Mouse (Mus musculus) embryonic facial prominence, embryonic 14.5 days (tissue): ENCODE measurements at regions not wholly inside any gene's neighbourhood (a gene's known extent, or its start where the extent isn't known, plus 50 kb on each side); places are given as distances from the start of the nearest gene placed in this dataset.

ENCODE experiments used
- ATAC-seq: fragments of 200-750 bp; cut with Nextera tagmentation; 2 replicates; pipeline ENCODE4 v1.8.0; 2017; ENCODE audit warnings: low read depth, moderate number of reproducible peaks, moderate TSS enrichment
- DNase-seq: peaks from one replicate; pipeline ENCODE4 v3.0.0-alpha.2; 2015; ENCODE audit warnings: low spot score
- H3K27ac ChIP-seq: fragments of 300-500 bp; sonication (generic); replicated peaks from 2 replicates; pipeline ENCODE4 v1.5.1; 2014; ENCODE audit warnings: low read depth, mild to moderate bottlenecking, low read length, moderate library complexity
- H3K27me3 ChIP-seq: fragments of 300-500 bp; sonication (generic); replicated peaks from 2 replicates; pipeline ENCODE4 v1.6.1; 2014; ENCODE audit warnings: low read length; ENCODE audit not compliant: control insufficient read depth, insufficient read depth
- H3K36me3 ChIP-seq: fragments of 300-500 bp; sonication (generic); 2 replicates; pipeline ENCODE4 v1.6.1; 2014; ENCODE audit warnings: low read length, mixed read lengths; ENCODE audit not compliant: control insufficient read depth, insufficient read depth
- H3K4me1 ChIP-seq: fragments of 300-500 bp; sonication (generic); 2 replicates; pipeline ENCODE4 v1.6.1; 2014; ENCODE audit warnings: antibody characterized with exemption, low read length; ENCODE audit not compliant: control insufficient read depth, insufficient read depth
- H3K4me2 ChIP-seq: fragments of 300-500 bp; sonication (generic); 2 replicates; pipeline ENCODE4 v1.6.1; 2014; ENCODE audit warnings: low read depth, mild to moderate bottlenecking, low read length, moderate library complexity, mixed read lengths
- H3K4me3 ChIP-seq: fragments of 300-500 bp; sonication (generic); 2 replicates; pipeline ENCODE4 v1.5.1; 2014; ENCODE audit warnings: low read depth, mild to moderate bottlenecking, low read length
- H3K9ac ChIP-seq: fragments of 300-500 bp; sonication (generic); 2 replicates; pipeline ENCODE4 v1.6.1; 2014; ENCODE audit warnings: low read depth, mild to moderate bottlenecking, low read length, moderate library complexity, mixed read lengths
- H3K9me3 ChIP-seq: fragments of 300-500 bp; sonication (generic); 2 replicates; pipeline ENCODE4 v1.6.1; 2016; ENCODE audit warnings: low read length; ENCODE audit not compliant: control insufficient read depth
- WGBS: fragments of 180-500 bp; shearing (Covaris S2); extraction: QIAGEN DNeasy Blood & Tissue Kit; methylation state at CpG from one replicate; pipeline ENCODE4 v1.1.7; 2014; 5-methylcytosine and 5-hydroxymethylcytosine counted together

DNA sequence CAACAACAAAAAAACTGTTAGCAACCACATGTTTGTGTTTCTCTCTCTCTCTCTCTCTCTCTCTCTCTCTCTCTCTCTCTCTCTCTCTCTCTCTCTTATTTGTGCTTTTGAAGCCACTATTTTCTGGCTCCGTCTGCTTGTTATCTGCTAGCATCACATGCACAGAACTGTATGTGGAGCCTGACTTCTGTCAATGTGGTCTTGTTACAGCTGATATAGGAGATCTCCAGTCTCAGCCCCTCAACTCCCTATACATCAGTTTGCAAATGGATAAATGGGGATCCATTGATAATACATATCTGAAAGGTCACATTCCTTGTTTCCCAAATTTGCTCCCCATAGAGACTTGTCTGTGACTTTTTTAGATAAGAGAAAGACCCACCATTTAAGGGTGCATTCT, 126.9 kb upstream of the Cited2 start:
- no peak overlapping the region for H3K4me3 ChIP-seq
- H3K36me3 ChIP-seq, result no peaks in the 10 kb centered on the region
- no peaks in the 10 kb centered on the region for H3K9me3 ChIP-seq
- H3K4me2 ChIP-seq, result no peak overlapping the region
- DNase-seq (no peak), ATAC-seq (no peak)
- H3K27me3 ChIP-seq, result no peaks in the 10 kb centered on the region
- H3K27ac ChIP-seq, result no peak overlapping the region
- no peak overlapping the region for H3K9ac ChIP-seq
- whole genome bisulfite sequencing, result 81% methylated on average over 1 of the region's 1 CpGs
- H3K4me1 ChIP-seq, result no peaks in the 10 kb centered on the region

- no peak for DNase-seq
- no peak overlapping the region for H3K27ac ChIP-seq
- H3K4me1 ChIP-seq, result no peaks in the 10 kb centered on the region
- WGBS, result 36% methylated on average over 1 of the region's 1 CpGs
- no peak overlapping the region for H3K9ac ChIP-seq
- no peak for ATAC-seq
- no peak overlapping the region for H3K4me3 ChIP-seq
- no peaks in the 10 kb centered on the region for H3K9me3 ChIP-seq
- H3K4me2 ChIP-seq, result no peak overlapping the region
- H3K36me3 ChIP-seq, result no peaks in the 10 kb centered on the region
- no peaks in the 10 kb centered on the region for H3K27me3 ChIP-seq
Measured at GRCm38 (mm10) chr10:17596743-17597142, 126.3 kb upstream of the Cited2 start.

GRCm38 (mm10) chr10:17599246-17599645, 123.8 kb upstream of the Cited2 start:
- H3K9me3 ChIP-seq, result no peaks in the 10 kb centered on the region
- H3K4me2 ChIP-seq, result no peak overlapping the region
- H3K9ac ChIP-seq, result no peak overlapping the region
- H3K27ac ChIP-seq, result no peak overlapping the region
- no peaks in the 10 kb centered on the region for H3K27me3 ChIP-seq
- no peak for ATAC-seq
- H3K36me3 ChIP-seq, result no peaks in the 10 kb centered on the region
- WGBS, result 83% methylated on average over 10 of the region's 10 CpGs
- H3K4me3 ChIP-seq, result no peak overlapping the region
- DNase-seq, result peak; percentile 58
- H3K4me1 ChIP-seq, result no peaks in the 10 kb centered on the region

- no peak overlapping the region for H3K4me2 ChIP-seq
- DNase-seq, result peak; percentile 59
- no peaks in the 10 kb centered on the region for H3K4me1 ChIP-seq
- no peaks in the 10 kb centered on the region for H3K27me3 ChIP-seq
- 56% methylated on average over 6 of the region's 6 CpGs for whole genome bisulfite sequencing
- no peak overlapping the region for H3K27ac ChIP-seq
- no peak overlapping the region for H3K9ac ChIP-seq
- peak; percentile 47; the same call in 1 of the 2 replicates for ATAC-seq
- no peaks in the 10 kb centered on the region for H3K9me3 ChIP-seq
- H3K36me3 ChIP-seq, result no peaks in the 10 kb centered on the region
- H3K4me3 ChIP-seq, result no peak overlapping the region
Measured at GRCm38 (mm10) chr10:17599831-17600761, 122.9 kb upstream of the Cited2 start.

DNA sequence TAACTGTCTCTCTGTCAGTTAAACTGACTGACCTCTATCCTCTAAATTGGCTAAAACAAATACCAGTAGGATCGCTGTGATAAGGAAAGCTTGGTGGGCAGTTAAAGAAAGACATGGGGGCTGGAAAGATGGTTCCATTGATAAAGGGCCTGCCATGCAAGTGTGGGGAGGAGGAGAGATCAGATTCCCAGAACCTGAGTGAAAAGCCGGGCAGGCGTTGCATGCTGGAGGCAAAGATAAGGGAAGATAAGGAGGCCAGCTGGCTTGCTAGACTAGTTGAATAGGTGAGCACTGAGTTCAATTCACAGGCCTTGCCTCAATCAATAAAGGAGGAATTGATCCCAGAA, 122.3 kb upstream of the Cited2 start:
- no peaks in the 10 kb centered on the region for H3K27me3 ChIP-seq
- H3K36me3 ChIP-seq, result no peaks in the 10 kb centered on the region
- no peak overlapping the region for H3K4me3 ChIP-seq
- H3K27ac ChIP-seq, result no peak overlapping the region
- no peaks in the 10 kb centered on the region for H3K9me3 ChIP-seq
- no peak overlapping the region for H3K4me2 ChIP-seq
- H3K4me1 ChIP-seq, result no peaks in the 10 kb centered on the region
- H3K9ac ChIP-seq, result no peak overlapping the region
- 82% methylated on average over 3 of the region's 3 CpGs for WGBS
- DNase-seq (no peak), ATAC-seq (no peak)

DNA sequence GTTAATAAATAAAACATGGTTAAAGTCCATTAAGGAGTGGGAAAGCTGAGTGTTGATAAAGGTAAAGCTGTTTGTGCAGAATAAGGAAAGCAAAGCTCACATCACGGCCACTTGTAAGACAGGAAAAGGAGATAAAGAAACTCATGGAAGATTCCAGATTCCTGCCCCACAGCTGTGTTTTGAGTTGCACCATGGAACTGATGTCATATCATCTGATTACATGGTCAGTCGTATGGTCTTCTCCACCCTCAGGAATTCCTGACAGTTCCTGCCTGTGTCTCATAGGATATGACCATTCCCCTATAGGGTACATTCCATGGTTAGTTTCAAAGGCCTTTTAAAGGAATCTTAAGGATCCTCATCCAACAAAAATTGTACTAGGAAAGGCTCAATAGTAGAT, 120.6 kb upstream of the Cited2 start:
- Histone ChIP-seq H3K36me3 (no peaks in the 10 kb centered on the region), H3K9me3 (no peaks in the 10 kb centered on the region), H3K9ac (no peak overlapping the region), H3K4me1 (no peaks in the 10 kb centered on the region), H3K4me3 (no peak overlapping the region), H3K4me2 (no peak overlapping the region), H3K27ac (no peak overlapping the region), H3K27me3 (no peaks in the 10 kb centered on the region)
- no peak for DNase-seq
- WGBS, result 50% methylated on average over 2 of the region's 2 CpGs
- ATAC-seq, result no peak

- H3K9ac ChIP-seq, result no peak overlapping the region
- ATAC-seq (no peak), DNase-seq (no peak)
- 67% methylated on average over 7 of the region's 7 CpGs for whole genome bisulfite sequencing
- no peaks in the 10 kb centered on the region for H3K4me1 ChIP-seq
- H3K27me3 ChIP-seq, result no peaks in the 10 kb centered on the region
- no peak overlapping the region for H3K4me3 ChIP-seq
- no peaks in the 10 kb centered on the region for H3K9me3 ChIP-seq
- no peaks in the 10 kb centered on the region for H3K36me3 ChIP-seq
- H3K27ac ChIP-seq, result no peak overlapping the region
- H3K4me2 ChIP-seq, result no peak overlapping the region
Measured at GRCm38 (mm10) chr10:17608220-17608619, 114.8 kb upstream of the Cited2 start.

DNA sequence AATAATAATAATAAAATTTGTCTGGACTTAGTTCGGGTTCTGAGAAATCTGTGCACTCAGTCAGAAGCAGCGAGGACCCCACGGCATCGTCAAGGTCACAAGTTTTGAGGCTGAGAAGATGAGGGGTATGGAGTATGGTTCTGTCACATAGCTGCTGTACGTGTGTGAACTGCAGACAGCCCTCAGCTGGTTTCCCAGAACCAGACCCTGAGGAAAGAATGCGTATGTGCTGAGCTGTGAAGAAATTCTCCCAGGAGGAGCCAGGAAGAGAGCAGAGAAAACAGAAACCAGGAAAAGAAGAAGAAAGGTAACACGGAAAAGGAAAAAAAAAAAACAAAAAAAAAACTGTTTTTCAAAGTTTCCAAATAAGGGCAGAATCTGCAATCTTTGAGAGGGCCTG, 112.4 kb upstream of the Cited2 start:
- Histone ChIP-seq H3K9ac (no peak overlapping the region), H3K4me1 (no peaks in the 10 kb centered on the region), H3K4me3 (no peak overlapping the region), H3K27me3 (no peaks in the 10 kb centered on the region), H3K4me2 (no peak overlapping the region), H3K9me3 (no peaks in the 10 kb centered on the region), H3K27ac (no peak overlapping the region), H3K36me3 (no peaks in the 10 kb centered on the region)
- WGBS, result 63% methylated on average over 7 of the region's 7 CpGs
- ATAC-seq (no peak), DNase-seq (no peak)

- no peaks in the 10 kb centered on the region for H3K9me3 ChIP-seq
- H3K27ac ChIP-seq, result no peak overlapping the region
- H3K4me1 ChIP-seq, result no peaks in the 10 kb centered on the region
- H3K4me3 ChIP-seq, result no peak overlapping the region
- no peak overlapping the region for H3K4me2 ChIP-seq
- no peaks in the 10 kb centered on the region for H3K36me3 ChIP-seq
- DNase-seq (no peak), ATAC-seq (no peak)
- H3K9ac ChIP-seq, result no peak overlapping the region
- 89% methylated on average over 3 of the region's 3 CpGs for WGBS
- H3K27me3 ChIP-seq, result no peaks in the 10 kb centered on the region
Measured at GRCm38 (mm10) chr10:17613281-17613680, 109.7 kb upstream of the Cited2 start.
